Mouse (Mus musculus) layer of hippocampus, adult 2 months (tissue): ENCODE data around the gene Myt1l. TPM values are rescaled to one million over a fixed set of nuclear protein-coding genes. Genes with fewer than 3 reads are reported as not detected.

Experiments
- DNase-seq, 2 experiments: peaks; one replicate each; pipeline ENCODE4 v3.0.0; 2022; ENCODE audit warnings: low spot score in 2 of 2
- H3K27ac ChIP-seq: fragments of 200-600 bp; 2 replicates; pipeline ENCODE4 v1.8.1; 2022
- H3K4me3 ChIP-seq: fragments of 200-600 bp; 2 replicates; pipeline ENCODE4 v1.8.1; 2022; ENCODE audit warnings: mild to moderate bottlenecking
- CTCF ChIP-seq: fragments of 200-600 bp; conservative IDR thresholded peaks from 2 replicates; pipeline ENCODE4 v1.8.1; 2022; ENCODE audit warnings: antibody characterized with exemption, mild to moderate bottlenecking, moderate library complexity
- total RNA-seq, 2 experiments: library from RNA; stranded (reverse); gene quantifications; 2 replicates each; pipeline ENCODE4 v1.2.3; 2021

Gene Myt1l
- total RNA-seq, 2 experiments from 2014 or later = 228 to 229 TPM

DNA sequence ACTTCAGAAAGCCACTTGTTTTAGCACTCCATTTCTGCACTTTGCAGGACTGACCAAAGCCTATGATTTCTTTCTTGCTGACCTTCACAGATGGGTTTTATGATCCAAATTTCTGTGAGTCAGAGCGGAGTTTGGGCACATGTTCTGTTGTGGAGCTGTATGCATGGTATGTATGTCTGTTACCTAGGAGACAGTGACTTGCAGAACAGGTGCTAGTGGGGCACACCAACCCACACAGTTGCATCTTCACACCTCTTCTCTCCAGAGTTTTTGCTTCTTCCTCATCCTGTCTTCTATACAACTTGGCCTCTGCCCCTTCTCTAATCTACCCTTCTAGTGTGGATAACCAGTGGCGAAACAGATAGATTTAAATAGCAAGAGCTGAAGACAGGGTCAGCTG, 250.7 kb downstream of the Myt1l start:
- no peak for TF ChIP-seq CTCF
- no peak overlapping the region; the same call in 1 of the 2 replicates for H3K27ac ChIP-seq
- H3K4me3 ChIP-seq = no peak overlapping the region
- no peak for DNase-seq

- no peak for TF ChIP-seq CTCF
- DNase-seq = peak; percentile 75 to 84
- peak overlapping the region; percentile 1; the same call in 1 of the 2 replicates for H3K4me3 ChIP-seq
- peak overlapping the region; percentile 85 for H3K27ac ChIP-seq
Measured at GRCm38 (mm10) chr12:29789319-29790050, 261.3 kb downstream of the Myt1l start.

- Histone ChIP-seq H3K4me3 (no peak overlapping the region), H3K27ac (peak overlapping the region; percentile 85)
- TF ChIP-seq CTCF = no peak
Measured at GRCm38 (mm10) chr12:29790051-29790386, 261.8 kb downstream of the Myt1l start.

GRCm38 (mm10) chr12:29792998-29793397, 264.8 kb downstream of the Myt1l start:
- no peak overlapping the region for H3K27ac ChIP-seq
- no peak for TF ChIP-seq CTCF
- no peak for DNase-seq

More at GRCm38 (mm10) chr12:29790051-29790386, 261.8 kb downstream of the Myt1l start:
- no peak for DNase-seq

GRCm38 (mm10) chr12:29795107-29795673, 267.0 kb downstream of the Myt1l start:
- DNase-seq = no peak
- no peak overlapping the region for H3K4me3 ChIP-seq
- peak; percentile 46 for TF ChIP-seq CTCF
- H3K27ac ChIP-seq = no peak overlapping the region

More at GRCm38 (mm10) chr12:29792998-29793397, 264.8 kb downstream of the Myt1l start:
- H3K4me3 ChIP-seq = no peak overlapping the region

- H3K27ac ChIP-seq = no peak overlapping the region
- no peak for DNase-seq
- no peak overlapping the region for H3K4me3 ChIP-seq
- TF ChIP-seq CTCF = no peak
Measured at GRCm38 (mm10) chr12:29798595-29799391, 270.6 kb downstream of the Myt1l start.

GRCm38 (mm10) chr12:29806415-29806814, 278.2 kb downstream of the Myt1l start:
- no peak for TF ChIP-seq CTCF

DNA sequence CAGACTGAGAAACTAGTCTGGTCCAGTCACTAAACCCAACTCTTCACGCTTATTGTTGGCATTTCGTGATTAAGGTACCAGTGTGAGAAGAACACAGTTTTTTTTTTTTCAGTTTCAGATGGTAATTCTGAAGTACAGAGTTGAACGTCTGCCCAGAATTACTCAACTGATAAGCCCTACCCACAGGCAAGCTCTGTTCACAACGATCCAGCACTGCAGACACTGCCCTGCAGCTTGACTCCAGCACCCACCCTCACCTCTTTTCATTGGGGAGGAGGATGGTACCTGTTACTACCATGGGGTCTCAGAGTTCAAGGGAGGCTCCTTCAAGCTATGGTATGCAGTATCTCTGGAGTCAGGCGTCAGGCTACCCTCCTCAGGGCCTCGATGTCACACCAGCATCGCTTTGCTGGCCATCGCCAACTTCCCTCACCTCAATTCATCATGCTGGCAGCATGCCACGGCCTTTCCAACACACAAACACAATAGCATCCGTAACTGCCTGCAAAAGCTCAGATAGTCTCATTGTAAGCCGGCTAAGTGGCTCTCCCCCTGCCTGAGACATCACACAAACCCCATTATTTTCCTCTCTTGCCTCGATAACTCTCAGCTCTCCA, 281.5 kb downstream of the Myt1l start:
- DNase-seq = no peak
- no peak for TF ChIP-seq CTCF
- no peak overlapping the region for H3K4me3 ChIP-seq
- peak overlapping the region; percentile 69 for H3K27ac ChIP-seq

More at GRCm38 (mm10) chr12:29806415-29806814, 278.2 kb downstream of the Myt1l start:
- no peak for DNase-seq
- H3K4me3 ChIP-seq = no peak overlapping the region
- H3K27ac ChIP-seq = peak overlapping the region; percentile 11; the same call in 1 of the 2 replicates

DNA sequence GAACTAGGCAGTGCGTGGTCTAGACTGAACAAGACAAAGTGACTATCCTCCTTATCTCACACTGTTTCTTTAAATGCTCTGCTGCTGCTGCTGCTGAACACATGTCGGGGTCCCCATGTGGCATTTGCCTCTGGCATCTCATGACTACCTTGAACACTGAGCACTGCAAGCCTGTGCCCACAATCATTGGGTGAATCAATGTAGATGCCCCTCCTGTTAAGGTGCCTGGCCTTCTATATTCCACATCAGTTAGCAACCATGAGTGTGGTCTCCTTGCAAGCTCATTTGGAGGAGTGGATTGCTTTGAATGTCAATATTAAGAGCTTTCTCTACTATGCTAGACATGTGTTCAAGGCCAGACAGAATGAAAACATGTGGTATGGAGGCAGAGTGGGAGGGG, 287.3 kb downstream of the Myt1l start:
- DNase-seq = no peak
- Histone ChIP-seq H3K27ac (peak overlapping the region; percentile 19; the same call in 1 of the 2 replicates), H3K4me3 (no peak overlapping the region)
- no peak for TF ChIP-seq CTCF

DNA sequence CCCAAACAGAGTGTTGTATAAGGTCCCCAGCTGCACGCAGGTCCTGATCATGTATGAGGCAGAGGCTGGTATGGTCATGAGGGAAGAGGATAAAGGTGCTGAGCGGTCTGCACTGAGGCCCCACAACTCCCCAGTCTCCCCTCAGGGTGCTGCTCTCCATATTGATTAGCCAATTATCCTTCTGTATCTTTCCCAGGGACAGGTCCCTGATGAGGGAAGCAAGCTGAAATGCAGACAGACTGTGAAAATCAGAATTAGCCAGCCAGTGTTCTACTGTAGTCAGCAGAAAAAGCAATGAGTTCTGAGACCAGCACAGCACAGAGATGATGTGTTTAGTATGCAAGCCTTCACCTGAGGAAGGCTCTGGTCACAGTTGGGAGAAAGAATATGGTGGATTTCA, 287.9 kb downstream of the Myt1l start:
- H3K27ac ChIP-seq = peak overlapping the region; percentile 19; the same call in 1 of the 2 replicates
- no peak for DNase-seq

DNA sequence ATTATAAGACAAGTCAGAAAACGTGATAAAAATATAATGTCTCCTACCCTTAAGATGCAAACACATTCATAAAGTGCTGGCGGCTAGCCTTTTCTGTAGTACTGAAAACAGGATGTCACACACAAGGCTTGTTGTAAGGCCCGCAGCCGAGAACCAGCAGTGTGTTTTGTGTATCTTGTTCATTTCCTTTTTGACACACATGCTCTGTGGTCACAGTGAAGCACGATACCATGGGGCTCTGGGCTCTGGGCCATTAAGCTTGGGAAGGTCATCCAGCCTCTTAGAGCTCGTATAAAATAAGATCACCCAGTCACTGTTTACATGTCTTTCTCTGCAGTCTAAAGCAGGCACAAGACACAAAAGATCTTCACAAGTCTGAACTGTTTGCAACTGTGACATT, 288.6 kb downstream of the Myt1l start:
- H3K4me3 ChIP-seq = no peak overlapping the region
- TF ChIP-seq CTCF = no peak
- H3K27ac ChIP-seq = no peak overlapping the region; the same call in 1 of the 2 replicates
- no peak for DNase-seq

More for the DNA sequence above, 287.9 kb downstream of the Myt1l start:
- H3K4me3 ChIP-seq = no peak overlapping the region
- TF ChIP-seq CTCF = no peak

GRCm38 (mm10) chr12:29822216-29822615, 294.0 kb downstream of the Myt1l start:
- H3K4me3 ChIP-seq = no peak overlapping the region
- H3K27ac ChIP-seq = peak overlapping the region; percentile 90
- DNase-seq = peak in 1 of 2 experiments; percentile 78
- no peak for TF ChIP-seq CTCF
